Mouse (Mus musculus): ENCODE results near the gene 1500009C09Rik. TPM values are rescaled to one million over a fixed set of nuclear protein-coding genes. Genes with fewer than 3 reads are reported as not detected.

1500009C09Rik gene
- polyA plus RNA-seq, 1 experiment from 2014 or later, result not detected

GRCm38 (mm10) chr15:82211911-82212751 is 40.1 kb upstream of the 1500009C09Rik start:
- Histone ChIP-seq H3K4me1 (peaks cover 17% of the 10 kb centered on the region), H3K9me3 (no peaks in the 10 kb centered on the region), H3K9ac (no peak overlapping the region), H3K27ac (no peak overlapping the region), H3K4me2 (peak overlapping the region; percentile 89), H3K36me3 (no peaks in the 10 kb centered on the region), H3K4me3 (replicated peaks) (peak overlapping the region; percentile 47), H3K27me3 (replicated peaks) (peaks cover 81% of the 10 kb centered on the region)
- ATAC-seq (ENCODE audit: insufficient read depth, low FRiP score, low read depth), result peak; percentile 30; the same call in 1 of the 2 replicates
- under 1% methylated on average over 110 of the region's 112 CpGs for WGBS

DNA sequence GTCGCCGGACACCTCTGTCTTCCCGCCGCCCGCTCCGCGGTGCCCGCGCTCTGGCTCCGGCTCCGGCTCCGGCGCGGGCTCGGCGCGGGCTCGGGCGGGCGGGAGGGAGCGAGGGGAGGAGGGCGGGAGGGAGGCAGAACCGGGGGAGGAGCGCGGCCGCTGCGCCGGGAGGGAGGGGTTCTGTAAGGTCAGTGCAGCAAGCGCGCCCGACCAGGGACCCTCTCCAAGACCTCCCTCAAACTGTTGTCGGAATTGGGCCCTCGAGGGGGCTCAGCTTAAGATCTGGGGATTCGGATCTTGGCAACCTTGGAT is 39.5 kb upstream of the 1500009C09Rik start, which contains the start of gene Shisa8:
TSS of gene Shisa8 (minus strand) at position 64 of the 312 bp plus-strand sequence.
- Histone ChIP-seq H3K9me3 (no peaks in the 10 kb centered on the region), H3K4me3 (replicated peaks) (peak within 1 kb of the TSS; percentile 47), H3K4me1 (peaks cover 16% of the 10 kb centered on the region), H3K4me2 (peak within 1 kb of the TSS; percentile 89), H3K36me3 (no peaks in the 10 kb centered on the region), H3K27me3 (replicated peaks) (peaks cover 75% of the 10 kb centered on the region), H3K9ac (no peak within 1 kb of the TSS), H3K27ac (no peak within 1 kb of the TSS)
- ATAC-seq (ENCODE audit: insufficient read depth, low FRiP score, low read depth), result 0 out of 2 replicates have a peak, but pooled peaks have one; percentile 21
- WGBS, result under 1% methylated on average over 22 of the region's 34 CpGs

GRCm38 (mm10) chr15:82213222-82213621 is 39.0 kb upstream of the 1500009C09Rik start:
- Histone ChIP-seq H3K36me3 (no peaks in the 10 kb centered on the region), H3K27me3 (replicated peaks) (peaks cover 70% of the 10 kb centered on the region), H3K9ac (no peak overlapping the region), H3K4me1 (peaks cover 16% of the 10 kb centered on the region), H3K9me3 (no peaks in the 10 kb centered on the region), H3K4me3 (replicated peaks) (peak overlapping the region; percentile 47; the same call in 1 of the 2 replicates), H3K4me2 (peak overlapping the region; percentile 89), H3K27ac (no peak overlapping the region)
- no peak for ATAC-seq (ENCODE audit: insufficient read depth, low FRiP score, low read depth)
- WGBS, result 37% methylated on average over 4 of the region's 4 CpGs

GRCm38 (mm10) chr15:82215332-82216046 is 36.7 kb upstream of the 1500009C09Rik start:
- Histone ChIP-seq H3K9ac (no peak overlapping the region), H3K4me1 (peaks cover 16% of the 10 kb centered on the region), H3K4me2 (no peak overlapping the region), H3K4me3 (replicated peaks) (no peak overlapping the region), H3K36me3 (no peaks in the 10 kb centered on the region), H3K27me3 (replicated peaks) (peaks cover 57% of the 10 kb centered on the region), H3K27ac (no peak overlapping the region), H3K9me3 (no peaks in the 10 kb centered on the region)
- ATAC-seq (ENCODE audit: insufficient read depth, low FRiP score, low read depth), result no peak
- 41% methylated on average over 11 of the region's 11 CpGs for WGBS

DNA sequence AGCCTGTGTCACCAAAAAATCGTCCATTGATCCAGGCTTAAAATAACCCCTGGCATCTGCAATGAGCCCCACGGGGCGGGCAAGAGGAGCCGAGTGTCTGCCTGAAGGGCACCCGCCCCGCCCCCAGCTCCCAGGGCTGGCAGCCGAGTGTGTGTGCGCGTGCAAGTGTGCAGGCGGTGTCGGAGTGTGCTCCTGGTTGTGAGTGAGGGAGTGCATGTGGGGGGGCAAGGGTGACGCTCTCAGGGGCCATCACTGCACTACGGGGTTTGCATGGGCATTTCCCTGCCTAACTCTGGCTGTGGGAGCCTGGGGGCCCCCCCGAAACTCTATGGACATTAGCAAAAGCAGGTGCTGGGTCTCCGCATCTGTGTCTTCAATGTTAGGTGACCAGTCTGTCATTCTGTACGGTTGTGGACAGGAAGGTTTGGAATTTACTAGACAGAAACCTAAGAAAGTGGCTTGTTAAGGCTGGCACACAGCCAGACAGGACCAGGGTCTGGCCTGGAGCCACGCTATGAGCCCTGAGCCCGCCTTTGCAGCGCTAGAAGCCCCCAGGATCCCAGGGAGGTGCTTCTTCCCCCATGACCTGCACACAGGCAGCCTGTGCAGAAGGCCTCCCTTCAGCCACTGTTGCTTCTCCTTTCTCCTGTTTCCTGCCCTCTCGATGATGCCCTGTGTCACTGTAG is 35.9 kb upstream of the 1500009C09Rik start:
- no peak overlapping the region for H3K9ac ChIP-seq
- H3K27me3 ChIP-seq (replicated peaks), result peaks cover 49% of the 10 kb centered on the region
- no peak overlapping the region for H3K4me2 ChIP-seq
- WGBS, result 59% methylated on average over 20 of the region's 20 CpGs
- H3K36me3 ChIP-seq, result no peaks in the 10 kb centered on the region
- no peak overlapping the region for H3K27ac ChIP-seq
- H3K4me1 ChIP-seq, result peaks cover 16% of the 10 kb centered on the region
- no peak for ATAC-seq (ENCODE audit: insufficient read depth, low FRiP score, low read depth)
- H3K4me3 ChIP-seq (replicated peaks), result no peak overlapping the region
- no peaks in the 10 kb centered on the region for H3K9me3 ChIP-seq

GRCm38 (mm10) chr15:82217039-82217438 is 35.2 kb upstream of the 1500009C09Rik start:
- Histone ChIP-seq H3K9ac (no peak overlapping the region), H3K9me3 (no peaks in the 10 kb centered on the region), H3K27ac (no peak overlapping the region), H3K4me3 (replicated peaks) (no peak overlapping the region), H3K27me3 (replicated peaks) (peaks cover 41% of the 10 kb centered on the region), H3K36me3 (no peaks in the 10 kb centered on the region), H3K4me2 (no peak overlapping the region), H3K4me1 (peaks cover 9% of the 10 kb centered on the region; the same call in 1 of the 2 replicates)
- 28% methylated on average over 7 of the region's 7 CpGs for WGBS
- no peak for ATAC-seq (ENCODE audit: insufficient read depth, low FRiP score, low read depth)

GRCm38 (mm10) chr15:82217980-82218379 is 34.2 kb upstream of the 1500009C09Rik start:
- WGBS, result 32% methylated on average over 9 of the region's 9 CpGs

DNA sequence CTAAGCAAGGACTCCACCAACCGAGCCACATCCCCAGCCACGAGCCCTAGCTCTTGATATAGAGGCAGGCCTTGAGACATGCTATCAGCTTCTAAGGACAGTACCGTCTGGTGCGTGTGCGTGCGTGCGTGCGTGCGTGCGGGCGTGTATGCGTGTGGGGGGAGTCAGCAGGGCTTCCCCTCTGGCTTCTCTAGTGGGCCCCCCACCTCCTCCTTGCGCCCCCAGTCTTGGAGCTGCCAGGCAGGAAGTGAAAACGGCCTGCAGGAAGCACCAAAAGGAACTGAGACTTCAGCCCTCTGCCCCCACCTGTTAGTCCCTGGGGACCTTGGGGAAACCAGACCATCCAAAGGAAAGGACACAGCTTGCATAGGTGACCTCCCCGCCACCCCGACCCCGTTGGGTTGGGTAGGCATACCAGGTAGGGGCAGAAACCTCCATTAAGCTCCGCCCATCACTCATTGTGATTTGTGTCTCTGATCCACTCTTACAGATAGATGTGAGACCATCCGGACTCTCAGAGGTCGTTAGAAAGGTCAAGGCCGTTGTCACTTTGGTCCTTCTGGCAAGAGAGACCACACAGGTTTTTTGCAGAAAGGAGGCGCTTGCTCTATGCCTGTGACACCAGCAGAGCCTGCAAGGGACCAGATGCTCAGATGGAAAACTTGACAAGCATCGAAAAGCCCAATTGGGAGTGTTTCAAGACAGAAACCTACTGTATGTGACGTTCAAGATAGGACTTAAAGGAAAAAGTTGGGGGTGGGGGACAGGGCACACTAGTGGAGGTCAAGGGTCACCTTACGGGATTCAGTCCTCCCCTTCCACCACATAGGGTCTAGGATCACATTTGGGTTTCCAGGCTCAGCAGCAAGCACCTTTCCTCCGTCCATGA is 33.2 kb upstream of the 1500009C09Rik start:
- no peak; the same call in 1 of the 2 replicates for ATAC-seq (ENCODE audit: insufficient read depth, low FRiP score, low read depth)
- H3K36me3 ChIP-seq, result no peaks in the 10 kb centered on the region
- H3K27me3 ChIP-seq (replicated peaks), result peaks cover 32% of the 10 kb centered on the region
- H3K4me2 ChIP-seq, result no peak overlapping the region
- no peak overlapping the region for H3K4me3 ChIP-seq (replicated peaks)
- no peaks in the 10 kb centered on the region for H3K9me3 ChIP-seq
- H3K27ac ChIP-seq, result no peak overlapping the region
- no peak overlapping the region for H3K9ac ChIP-seq
- 0 out of 2 replicates have a peak, but pooled peaks cover 4% of the 10 kb centered on the region for H3K4me1 ChIP-seq
- WGBS, result 68% methylated on average over 26 of the region's 26 CpGs

More at GRCm38 (mm10) chr15:82217980-82218379, 34.2 kb upstream of the 1500009C09Rik start:
- ATAC-seq (ENCODE audit: insufficient read depth, low FRiP score, low read depth), result no peak
- Histone ChIP-seq H3K9me3 (no peaks in the 10 kb centered on the region), H3K4me3 (replicated peaks) (no peak overlapping the region), H3K4me2 (no peak overlapping the region), H3K27ac (no peak overlapping the region), H3K9ac (no peak overlapping the region), H3K36me3 (no peaks in the 10 kb centered on the region), H3K4me1 (no peaks in the 10 kb centered on the region), H3K27me3 (replicated peaks) (peaks cover 36% of the 10 kb centered on the region)

DNA sequence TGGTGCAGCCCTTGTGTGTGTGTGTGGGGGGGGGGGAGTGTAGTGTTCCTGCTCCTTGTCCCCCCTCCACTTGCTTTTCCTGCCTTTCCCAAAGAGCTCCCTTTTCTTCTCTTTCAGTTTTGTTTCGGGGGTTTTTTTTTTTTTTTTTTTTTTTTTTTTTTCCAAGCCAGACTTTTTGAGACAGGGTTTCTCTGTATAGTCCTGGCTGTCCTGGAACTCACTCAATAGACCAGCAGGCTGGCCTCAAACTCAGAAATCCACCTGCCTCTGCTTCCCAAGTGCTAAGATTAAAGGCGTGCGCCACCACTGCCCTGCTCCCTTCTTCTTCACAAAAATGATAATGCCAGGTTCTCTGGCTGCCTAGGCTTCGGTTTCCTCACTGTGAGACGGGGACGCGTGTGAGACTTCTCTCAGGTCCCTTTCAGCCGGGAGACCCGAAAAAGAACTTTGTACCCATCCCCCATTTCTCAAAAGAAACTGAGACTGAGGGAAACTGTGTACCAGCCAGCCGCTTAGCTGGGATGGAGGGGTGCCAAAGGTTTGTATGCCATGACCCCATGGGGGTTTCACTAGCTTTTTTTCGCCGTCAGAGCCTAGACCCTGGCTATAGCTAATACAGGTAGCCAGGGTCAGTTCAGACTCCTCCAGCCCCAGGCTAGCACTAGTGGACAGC is 32.1 kb upstream of the 1500009C09Rik start:
- ATAC-seq (ENCODE audit: insufficient read depth, low FRiP score, low read depth), result no peak
- Histone ChIP-seq H3K4me3 (replicated peaks) (no peak overlapping the region), H3K36me3 (no peaks in the 10 kb centered on the region), H3K27me3 (replicated peaks) (peaks cover 35% of the 10 kb centered on the region), H3K4me1 (peaks cover 13% of the 10 kb centered on the region; the same call in 1 of the 2 replicates), H3K27ac (no peak overlapping the region), H3K4me2 (no peak overlapping the region), H3K9ac (no peak overlapping the region), H3K9me3 (no peaks in the 10 kb centered on the region)
- 73% methylated on average over 11 of the region's 12 CpGs for WGBS

GRCm38 (mm10) chr15:82221104-82221860 is 30.9 kb upstream of the 1500009C09Rik start:
- Histone ChIP-seq H3K27ac (no peak overlapping the region), H3K9me3 (no peaks in the 10 kb centered on the region), H3K36me3 (no peaks in the 10 kb centered on the region), H3K4me1 (peaks cover 13% of the 10 kb centered on the region; the same call in 1 of the 2 replicates), H3K27me3 (replicated peaks) (peaks cover 27% of the 10 kb centered on the region), H3K9ac (no peak overlapping the region), H3K4me2 (no peak overlapping the region), H3K4me3 (replicated peaks) (no peak overlapping the region)
- ATAC-seq (ENCODE audit: insufficient read depth, low FRiP score, low read depth), result no peak
- WGBS, result 73% methylated on average over 14 of the region's 14 CpGs

All from stomach, embryonic 15.5 days (tissue).